Mouse (Mus musculus) mouse embryonic stem cell (cell line): ENCODE data around the gene Zfp874a.
"Not testable (repeated sequence)": the region's sequence is repeated elsewhere in the genome, so short reads cannot be mapped to it uniquely, and the experiment has no call there.

ENCODE experiments used
- in situ Hi-C, 2 experiments: fragments of 300-500 bp; cut with MboI; formaldehyde crosslinking; loops; 1 replicate in 1 of 2; 3 replicates in 1 of 2; pipeline ENCODE4 v1.14.3; 2019 to 2020; ENCODE audit warnings: low sequenced_read_pairs in 2 of 2, low pct_unique_long_range_greater_than_20kb in 1 of 2, mixed read lengths in 1 of 2; ENCODE audit not compliant: unreplicated experiment in 1 of 2

Zfp874a gene

DNA sequence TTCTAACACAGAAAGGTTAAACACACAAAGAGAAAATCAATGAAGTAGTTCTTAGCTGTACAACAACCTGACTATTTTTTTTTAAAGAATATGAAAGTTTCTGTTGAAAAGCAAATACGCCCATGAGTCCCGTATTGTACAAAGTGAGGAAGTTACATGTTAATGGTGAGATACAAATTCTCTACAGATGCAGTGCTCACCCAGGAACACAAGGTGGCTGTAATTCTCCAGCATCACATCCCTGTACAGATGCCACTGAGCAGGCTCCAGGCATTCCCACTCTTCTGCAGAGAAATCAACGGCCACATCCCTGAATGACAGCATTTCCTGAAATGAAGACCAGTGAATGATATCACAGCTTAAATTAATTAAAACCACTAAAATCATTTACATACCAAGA is 37.8 kb downstream of the Zfp874a start:
- in situ Hi-C loops = not testable (repeated sequence)

DNA sequence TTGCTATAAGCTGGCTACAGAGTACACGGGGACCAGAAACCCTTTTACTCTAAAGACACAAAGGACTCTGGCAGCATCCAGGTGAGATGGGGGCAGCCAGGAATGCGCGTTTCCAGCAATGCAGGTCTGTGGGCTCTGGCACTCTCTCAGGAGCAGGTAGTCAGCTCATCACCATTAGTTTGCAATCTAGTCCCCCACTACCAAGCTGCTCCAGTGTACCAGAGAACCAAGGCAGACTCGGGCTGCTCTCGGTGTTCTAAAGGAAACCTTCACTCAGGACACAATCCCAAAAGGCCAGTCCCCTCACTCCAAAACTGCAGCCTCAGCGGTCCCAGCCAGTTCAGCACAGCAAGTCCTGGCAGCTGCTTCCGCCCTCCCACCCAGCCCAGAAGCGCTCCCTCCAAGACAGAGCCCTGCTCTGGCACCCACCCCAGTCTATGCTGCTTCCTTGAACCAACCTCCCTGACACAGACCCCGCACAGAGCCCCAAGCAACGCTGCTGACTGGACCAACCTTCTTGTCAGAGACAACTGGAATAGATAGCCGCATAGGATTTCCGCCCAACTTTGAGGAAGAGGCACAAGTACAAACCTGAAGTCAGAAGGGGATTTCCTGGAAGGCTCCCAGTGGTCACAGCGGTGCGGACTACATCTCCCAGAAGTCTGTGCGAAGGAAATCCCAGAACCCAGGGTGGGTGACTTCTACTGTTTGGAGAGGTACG is 52.1 kb downstream of the Zfp874a start, which contains the start of gene Zfp429:
TSS of gene Zfp429 (minus strand) at position 637 of the 721 bp plus-strand sequence.
- in situ Hi-C loops = not testable (repeated sequence)

DNA sequence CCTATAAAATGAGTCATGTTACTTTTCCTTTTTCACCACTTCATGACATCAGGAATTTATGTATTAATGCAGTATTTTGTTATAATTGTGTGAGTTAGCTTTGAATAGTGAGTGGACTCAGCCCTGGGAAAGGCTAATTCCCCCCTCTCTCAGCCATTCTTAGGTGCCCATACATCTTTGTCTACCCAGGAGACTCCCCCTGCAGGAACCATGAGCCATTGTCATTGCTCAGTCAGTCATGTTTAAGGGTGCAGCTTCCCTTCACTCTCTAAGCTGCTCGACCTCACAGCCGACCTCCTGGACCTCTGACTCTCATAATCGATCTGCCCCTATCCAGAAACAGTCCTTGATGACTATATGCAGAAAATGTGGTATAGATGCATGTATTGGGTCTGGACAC is 75.2 kb downstream of the Zfp874a start:
- in situ Hi-C loops = loop anchor here in 1 of 2 experiments (10.0 kb wide), 1 partner anchor 211 kb away; no protein-coding TSS in a partner anchor

DNA sequence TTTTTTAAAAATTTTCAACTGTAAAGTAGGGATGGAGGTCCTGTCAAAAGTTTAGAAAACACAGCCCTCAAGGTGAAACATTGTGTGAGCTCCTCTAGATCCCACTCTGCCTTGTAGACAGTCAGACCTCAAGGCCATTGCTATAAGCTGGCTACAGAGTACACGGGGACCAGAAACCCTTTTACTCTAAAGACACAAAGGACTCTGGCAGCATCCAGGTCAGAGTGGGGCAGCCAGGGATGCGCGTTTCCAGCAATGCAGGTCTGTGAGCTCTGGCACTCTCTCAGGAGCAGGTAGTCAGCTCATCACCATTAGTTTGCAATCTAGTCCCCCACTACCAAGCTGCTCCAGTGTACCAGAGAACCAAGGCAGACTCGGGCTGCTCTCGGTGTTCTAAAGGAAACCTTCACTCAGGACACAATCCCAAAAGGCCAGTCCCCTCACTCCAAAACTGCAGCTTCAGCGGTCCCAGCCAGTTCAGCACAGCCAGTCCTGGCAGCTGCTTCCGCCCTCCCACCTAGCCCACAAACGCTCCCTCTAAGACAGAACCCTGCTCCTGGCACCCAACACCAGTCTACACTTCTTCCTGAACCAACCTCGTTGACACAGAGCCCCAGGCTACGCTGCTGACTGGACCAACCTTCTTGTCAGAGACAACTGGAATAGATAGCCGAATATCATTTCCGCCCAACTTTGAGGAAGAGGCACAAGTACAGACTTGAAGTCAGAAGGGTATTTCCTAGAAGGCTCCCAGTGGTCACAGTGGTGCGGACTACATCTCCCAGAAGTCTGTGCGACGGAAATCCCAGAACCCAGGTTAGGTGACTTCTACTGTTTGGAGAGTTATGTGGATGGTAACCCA is 76.1 kb downstream of the Zfp874a start, which contains the start of the genes Gm28041 and Zfp456:
TSS of gene Gm28041 (minus strand) at position 684 of the 862 bp plus-strand sequence.
TSS of gene Zfp456 (minus strand) at position 761 of the 862 bp plus-strand sequence.
- in situ Hi-C loops = loop anchor here in 1 of 2 experiments (10.0 kb wide), 1 partner anchor 210 kb away; no protein-coding TSS in a partner anchor
